Mouse (Mus musculus): ENCODE data around the gene Gtpbp1. TPM values are rescaled to one million over a fixed set of nuclear protein-coding genes. Genes with fewer than 3 reads are reported as not detected.

Gene Gtpbp1
- polyA plus RNA-seq, 1 experiment from 2014 or later: 23.7 TPM

- peaks cover 4% of the 10 kb centered on the region; the same call in 1 of the 2 replicates for H3K36me3 ChIP-seq
- no peak overlapping the region for H3K9ac ChIP-seq
- no peak overlapping the region for H3K4me3 ChIP-seq
- H3K27ac ChIP-seq: no peak overlapping the region
- H3K4me2 ChIP-seq: no peak overlapping the region
- no peak for ATAC-seq (replicated peaks; ENCODE audit: insufficient number of reproducible peaks, insufficient read depth, low FRiP score, low read depth)
- H3K27me3 ChIP-seq: no peaks in the 10 kb centered on the region
- peaks cover 34% of the 10 kb centered on the region for H3K4me1 ChIP-seq (replicated peaks)
- H3K9me3 ChIP-seq (replicated peaks): no peaks in the 10 kb centered on the region
- 90% methylated on average over 11 of the region's 11 CpGs for WGBS
These were observed 53.4 kb downstream of the Gtpbp1 start for GRCm38 (mm10) chr15:79744001-79744400.

GRCm38 (mm10) chr15:79744742-79745141 is 54.1 kb downstream of the Gtpbp1 start:
- Histone ChIP-seq H3K9ac (no peak overlapping the region), H3K27ac (no peak overlapping the region), H3K9me3 (replicated peaks) (no peaks in the 10 kb centered on the region), H3K27me3 (no peaks in the 10 kb centered on the region), H3K4me1 (replicated peaks) (peaks cover 27% of the 10 kb centered on the region), H3K4me3 (no peak overlapping the region), H3K4me2 (no peak overlapping the region), H3K36me3 (no peaks in the 10 kb centered on the region)
- no peak for ATAC-seq (replicated peaks; ENCODE audit: insufficient number of reproducible peaks, insufficient read depth, low FRiP score, low read depth)
- 68% methylated on average over 8 of the region's 8 CpGs for WGBS

GRCm38 (mm10) chr15:79745312-79745711 is 54.7 kb downstream of the Gtpbp1 start:
- H3K4me2 ChIP-seq: no peak overlapping the region
- no peak overlapping the region for H3K9ac ChIP-seq
- no peaks in the 10 kb centered on the region for H3K9me3 ChIP-seq (replicated peaks)
- peaks cover 21% of the 10 kb centered on the region for H3K4me1 ChIP-seq (replicated peaks)
- H3K4me3 ChIP-seq: no peak overlapping the region
- H3K27me3 ChIP-seq: no peaks in the 10 kb centered on the region
- H3K36me3 ChIP-seq: no peaks in the 10 kb centered on the region
- H3K27ac ChIP-seq: no peak overlapping the region
- no peak for ATAC-seq (replicated peaks; ENCODE audit: insufficient number of reproducible peaks, insufficient read depth, low FRiP score, low read depth)
- 78% methylated on average over 10 of the region's 10 CpGs for WGBS

DNA sequence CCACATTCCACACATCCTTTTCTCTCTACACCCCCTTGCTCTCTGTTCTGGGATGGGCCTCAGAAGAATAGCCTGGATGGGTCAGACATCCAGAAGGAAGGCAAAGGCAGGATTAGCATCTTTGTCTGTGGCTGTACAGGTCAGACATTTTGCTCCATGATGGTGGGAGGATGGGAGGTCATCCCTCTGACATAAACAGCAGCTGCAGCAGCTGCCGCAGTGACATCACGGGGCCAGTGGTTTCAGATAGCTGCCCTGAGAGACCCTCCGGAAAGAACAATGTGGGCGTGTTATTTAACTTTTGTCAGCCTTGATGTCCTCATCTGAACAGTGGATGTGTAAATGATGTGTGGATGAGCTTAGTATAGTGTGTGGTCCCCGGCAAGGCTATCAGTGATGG is 55.2 kb downstream of the Gtpbp1 start:
- H3K27me3 ChIP-seq: no peaks in the 10 kb centered on the region
- no peak overlapping the region for H3K27ac ChIP-seq
- WGBS: 81% methylated on average over 5 of the region's 5 CpGs
- H3K4me1 ChIP-seq (replicated peaks): peaks cover 16% of the 10 kb centered on the region
- no peak overlapping the region for H3K9ac ChIP-seq
- no peak overlapping the region for H3K4me2 ChIP-seq
- H3K9me3 ChIP-seq (replicated peaks): no peaks in the 10 kb centered on the region
- no peaks in the 10 kb centered on the region for H3K36me3 ChIP-seq
- no peak overlapping the region for H3K4me3 ChIP-seq
- no peak for ATAC-seq (replicated peaks; ENCODE audit: insufficient number of reproducible peaks, insufficient read depth, low FRiP score, low read depth)

DNA sequence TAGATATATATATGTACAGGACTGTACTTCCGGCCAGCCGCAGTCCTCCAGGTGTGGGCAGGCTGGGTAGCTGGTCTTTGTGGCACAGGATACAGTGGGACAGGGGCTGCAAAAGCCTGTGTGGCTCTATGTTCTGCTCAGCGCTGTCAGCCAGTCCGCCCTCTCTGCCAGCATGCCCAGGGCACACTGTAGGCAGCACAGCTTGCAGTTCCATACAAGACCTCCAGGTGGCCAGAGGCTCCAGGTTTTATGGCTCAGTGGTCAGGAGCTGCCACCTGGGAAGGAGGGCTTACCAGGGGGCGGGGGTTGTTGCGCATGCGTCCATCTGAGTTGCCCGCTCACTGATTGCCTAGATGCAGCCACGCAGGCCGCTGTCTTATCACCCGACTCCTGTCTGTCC is 57.4 kb downstream of the Gtpbp1 start:
- Histone ChIP-seq H3K4me1 (replicated peaks) (peaks cover 5% of the 10 kb centered on the region), H3K4me2 (no peak overlapping the region), H3K27ac (no peak overlapping the region), H3K9ac (no peak overlapping the region), H3K4me3 (no peak overlapping the region), H3K36me3 (no peaks in the 10 kb centered on the region), H3K9me3 (replicated peaks) (no peaks in the 10 kb centered on the region), H3K27me3 (no peaks in the 10 kb centered on the region)
- 0 out of 2 replicates have a peak, but pooled peaks have one; percentile 7 for ATAC-seq (replicated peaks; ENCODE audit: insufficient number of reproducible peaks, insufficient read depth, low FRiP score, low read depth)
- WGBS: 58% methylated on average over 11 of the region's 11 CpGs

GRCm38 (mm10) chr15:79749162-79749561 is 58.5 kb downstream of the Gtpbp1 start:
- H3K36me3 ChIP-seq: no peaks in the 10 kb centered on the region
- WGBS: 89% methylated on average over 7 of the region's 7 CpGs
- H3K27me3 ChIP-seq: no peaks in the 10 kb centered on the region
- peaks cover 6% of the 10 kb centered on the region for H3K4me1 ChIP-seq (replicated peaks)
- H3K4me3 ChIP-seq: no peak overlapping the region
- H3K27ac ChIP-seq: no peak overlapping the region
- no peak for ATAC-seq (replicated peaks; ENCODE audit: insufficient number of reproducible peaks, insufficient read depth, low FRiP score, low read depth)
- H3K9ac ChIP-seq: no peak overlapping the region
- H3K9me3 ChIP-seq (replicated peaks): no peaks in the 10 kb centered on the region
- H3K4me2 ChIP-seq: no peak overlapping the region

- no peak overlapping the region for H3K9ac ChIP-seq
- H3K9me3 ChIP-seq (replicated peaks): no peaks in the 10 kb centered on the region
- no peak overlapping the region for H3K4me3 ChIP-seq
- ATAC-seq (replicated peaks; ENCODE audit: insufficient number of reproducible peaks, insufficient read depth, low FRiP score, low read depth): no peak
- peaks cover 2% of the 10 kb centered on the region for H3K4me1 ChIP-seq (replicated peaks)
- no peaks in the 10 kb centered on the region for H3K27me3 ChIP-seq
- no peak overlapping the region for H3K27ac ChIP-seq
- H3K4me2 ChIP-seq: no peak overlapping the region
- no peaks in the 10 kb centered on the region for H3K36me3 ChIP-seq
- WGBS: 84% methylated on average over 8 of the region's 8 CpGs
These were observed 59.6 kb downstream of the Gtpbp1 start for GRCm38 (mm10) chr15:79750266-79750665.

DNA sequence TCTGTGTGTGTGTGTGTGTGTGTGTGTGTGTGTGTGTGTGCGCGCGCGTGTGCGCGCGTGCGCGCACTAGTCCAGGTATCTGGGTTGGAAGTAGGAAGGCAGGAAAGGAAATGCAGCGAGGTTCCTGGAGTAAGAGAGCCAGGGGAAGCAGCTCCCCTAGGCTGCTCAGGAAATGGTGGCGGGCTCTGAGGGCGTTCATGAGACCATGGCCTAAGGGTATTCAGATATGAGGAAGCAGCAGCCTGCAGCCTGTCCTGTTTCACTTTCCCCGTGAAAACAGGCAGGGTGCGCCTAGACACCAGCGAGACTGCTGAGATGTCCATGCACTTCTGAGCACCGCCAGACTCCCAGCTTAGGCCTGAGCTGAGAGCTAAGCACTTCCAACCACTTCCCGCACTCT is 61.1 kb downstream of the Gtpbp1 start:
- Histone ChIP-seq H3K4me2 (no peak overlapping the region), H3K9ac (no peak overlapping the region), H3K27ac (no peak overlapping the region), H3K4me1 (replicated peaks) (peaks cover 8% of the 10 kb centered on the region), H3K27me3 (no peaks in the 10 kb centered on the region), H3K36me3 (no peaks in the 10 kb centered on the region), H3K4me3 (no peak overlapping the region), H3K9me3 (replicated peaks) (no peaks in the 10 kb centered on the region)
- no peak for ATAC-seq (replicated peaks; ENCODE audit: insufficient number of reproducible peaks, insufficient read depth, low FRiP score, low read depth)
- 79% methylated on average over 17 of the region's 17 CpGs for WGBS

- Histone ChIP-seq H3K9me3 (replicated peaks) (no peaks in the 10 kb centered on the region), H3K9ac (no peak overlapping the region), H3K4me1 (replicated peaks) (peaks cover 10% of the 10 kb centered on the region), H3K4me3 (no peak overlapping the region), H3K4me2 (no peak overlapping the region), H3K27ac (no peak overlapping the region), H3K36me3 (no peaks in the 10 kb centered on the region), H3K27me3 (no peaks in the 10 kb centered on the region)
- 17% methylated on average over 11 of the region's 11 CpGs for WGBS
- no peak for ATAC-seq (replicated peaks; ENCODE audit: insufficient number of reproducible peaks, insufficient read depth, low FRiP score, low read depth)
These were observed 62.2 kb downstream of the Gtpbp1 start for GRCm38 (mm10) chr15:79752742-79753419.

DNA sequence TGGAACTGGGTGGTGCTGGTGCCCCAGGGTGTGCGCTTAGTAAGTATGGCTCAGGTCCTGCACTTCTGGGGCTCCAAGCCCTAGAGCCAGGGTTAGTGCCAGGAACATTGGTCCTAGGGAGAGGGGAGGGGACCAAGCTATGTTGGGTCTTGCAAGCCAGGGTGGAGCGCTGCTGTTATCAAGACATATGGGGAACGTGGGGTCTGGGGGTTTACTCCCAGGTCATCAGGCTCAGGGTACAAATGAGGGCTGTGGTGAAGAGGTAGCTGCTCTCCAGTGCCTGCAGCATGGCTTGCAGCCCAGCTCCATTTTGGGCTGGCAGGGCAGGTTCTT is 62.7 kb downstream of the Gtpbp1 start:
- H3K27me3 ChIP-seq: no peaks in the 10 kb centered on the region
- ATAC-seq (replicated peaks; ENCODE audit: insufficient number of reproducible peaks, insufficient read depth, low FRiP score, low read depth): no peak
- peaks cover 10% of the 10 kb centered on the region for H3K4me1 ChIP-seq (replicated peaks)
- 91% methylated on average over 3 of the region's 3 CpGs for WGBS
- H3K9ac ChIP-seq: no peak overlapping the region
- H3K4me3 ChIP-seq: no peak overlapping the region
- H3K36me3 ChIP-seq: no peaks in the 10 kb centered on the region
- no peak overlapping the region for H3K27ac ChIP-seq
- H3K4me2 ChIP-seq: no peak overlapping the region
- H3K9me3 ChIP-seq (replicated peaks): no peaks in the 10 kb centered on the region

GRCm38 (mm10) chr15:79753873-79754272 is 63.2 kb downstream of the Gtpbp1 start:
- no peaks in the 10 kb centered on the region for H3K9me3 ChIP-seq (replicated peaks)
- no peaks in the 10 kb centered on the region for H3K36me3 ChIP-seq
- H3K4me2 ChIP-seq: no peak overlapping the region
- no peak overlapping the region for H3K4me3 ChIP-seq
- WGBS: 58% methylated on average over 4 of the region's 4 CpGs
- H3K4me1 ChIP-seq (replicated peaks): peaks cover 10% of the 10 kb centered on the region
- no peak overlapping the region for H3K9ac ChIP-seq
- H3K27me3 ChIP-seq: no peaks in the 10 kb centered on the region
- ATAC-seq (replicated peaks; ENCODE audit: insufficient number of reproducible peaks, insufficient read depth, low FRiP score, low read depth): no peak
- H3K27ac ChIP-seq: no peak overlapping the region

GRCm38 (mm10) chr15:79755176-79755575 is 64.5 kb downstream of the Gtpbp1 start:
- no peaks in the 10 kb centered on the region for H3K9me3 ChIP-seq (replicated peaks)
- no peak overlapping the region for H3K4me3 ChIP-seq
- H3K36me3 ChIP-seq: no peaks in the 10 kb centered on the region
- H3K4me1 ChIP-seq (replicated peaks): peaks cover 10% of the 10 kb centered on the region
- H3K27me3 ChIP-seq: no peaks in the 10 kb centered on the region
- no peak overlapping the region for H3K4me2 ChIP-seq
- no peak overlapping the region for H3K9ac ChIP-seq
- H3K27ac ChIP-seq: no peak overlapping the region
- no peak for ATAC-seq (replicated peaks; ENCODE audit: insufficient number of reproducible peaks, insufficient read depth, low FRiP score, low read depth)
- WGBS: 85% methylated on average over 4 of the region's 4 CpGs
